Mouse (Mus musculus) heart, adult 9 months (tissue): Measurements from ENCODE around the gene Wdr60.
"Not testable (repeated sequence)": the region's sequence is repeated elsewhere in the genome, so short reads cannot be mapped to it uniquely, and the experiment has no call there.

Experiments used
- DNase-seq, 2 experiments: peaks; one replicate each; pipeline ENCODE4 v3.0.0; 2022; ENCODE audit warnings: low spot score in 2 of 2

Gene Wdr60

GRCm38 (mm10) chr12:116262555-116263341, at the start of gene Wdr60:
Gene Wdr60 (minus strand): TSS chr12:116263022.
- DNase-seq, result peak; percentile 82 to 88

- DNase-seq, result no peak
Observed at GRCm38 (mm10) chr12:116308612-116309011, 45.8 kb upstream of the Wdr60 start.

- DNase-seq, result no peak
Observed at GRCm38 (mm10) chr12:116307870-116308269, 45.0 kb upstream of the Wdr60 start.

GRCm38 (mm10) chr12:116306042-116306441, 43.2 kb upstream of the Wdr60 start:
- peak in 1 of 2 experiments; percentile 19 for DNase-seq

GRCm38 (mm10) chr12:116302181-116302580, 39.4 kb upstream of the Wdr60 start:
- no peak for DNase-seq

- DNase-seq, result no peak
Observed at GRCm38 (mm10) chr12:116299906-116300305, 37.1 kb upstream of the Wdr60 start.

GRCm38 (mm10) chr12:116293599-116294292, 30.9 kb upstream of the Wdr60 start:
- DNase-seq, result peak; percentile 27 to 30

GRCm38 (mm10) chr12:116293185-116293584, 30.4 kb upstream of the Wdr60 start:
- DNase-seq, result no peak

GRCm38 (mm10) chr12:116283511-116283910, 20.7 kb upstream of the Wdr60 start:
- no peak for DNase-seq

GRCm38 (mm10) chr12:116282856-116283255, 20.0 kb upstream of the Wdr60 start:
- DNase-seq, result no peak

GRCm38 (mm10) chr12:116281427-116282281, 18.8 kb upstream of the Wdr60 start:
- DNase-seq, result peak; percentile 12 to 35

GRCm38 (mm10) chr12:116280653-116281364, 18.0 kb upstream of the Wdr60 start, which contains the start of gene Esyt2:
Gene Esyt2 (plus strand): TSS chr12:116281196.
- peak; percentile 99 to 100 for DNase-seq

GRCm38 (mm10) chr12:116280149-116280652, 17.4 kb upstream of the Wdr60 start:
- DNase-seq, result no peak

- no peak for DNase-seq
Observed at GRCm38 (mm10) chr12:116279181-116279580, 16.4 kb upstream of the Wdr60 start.

GRCm38 (mm10) chr12:116278541-116278940, 15.7 kb upstream of the Wdr60 start:
- DNase-seq, result peak in 1 of 2 experiments; percentile 10

GRCm38 (mm10) chr12:116276961-116277360, 14.1 kb upstream of the Wdr60 start:
- no peak for DNase-seq

GRCm38 (mm10) chr12:116275631-116276030, 12.8 kb upstream of the Wdr60 start:
- no peak for DNase-seq

- DNase-seq, result not testable (repeated sequence)
Observed at GRCm38 (mm10) chr12:116275086-116275485, 12.3 kb upstream of the Wdr60 start, which contains the start of gene Gm11027. Gene Gm11027 (plus strand): TSS chr12:116275386.

- DNase-seq, result no peak
Observed at GRCm38 (mm10) chr12:116273733-116274132, 10.9 kb upstream of the Wdr60 start.

- DNase-seq, result no peak
Observed at GRCm38 (mm10) chr12:116271071-116271470, 8.2 kb upstream of the Wdr60 start.

- no peak for DNase-seq
Observed at GRCm38 (mm10) chr12:116270538-116270937, 7.7 kb upstream of the Wdr60 start.
